Mouse (Mus musculus) thymus, postnatal 14 days (tissue): Measurements from ENCODE around the gene Agap1.
"Not testable (repeated sequence)": the region's sequence is repeated elsewhere in the genome, so short reads cannot be mapped to it uniquely, and the experiment has no call there.

Source experiments
- DNase-seq: peaks from one replicate; pipeline ENCODE4 v3.0.0; 2021

Gene Agap1

DNA sequence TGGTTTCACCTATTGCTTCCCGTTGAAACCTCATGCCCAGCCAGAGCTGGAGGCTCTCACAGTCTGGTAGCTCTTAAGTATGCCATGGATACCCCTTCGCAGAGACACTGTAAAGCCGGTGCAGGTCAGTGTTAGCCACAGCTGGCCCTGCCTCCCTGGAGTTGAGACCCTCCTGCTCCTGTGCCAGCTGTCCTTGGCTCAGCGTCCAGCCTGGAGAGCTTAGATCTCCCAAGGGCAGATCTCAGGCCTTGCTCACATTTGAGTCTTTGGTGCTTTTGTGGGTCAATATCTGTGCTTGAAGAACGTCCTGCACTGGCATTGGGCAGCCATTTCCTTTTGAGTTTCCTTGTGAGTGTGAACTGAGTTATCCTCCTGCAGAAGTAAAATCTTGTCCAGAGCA is 7.3 kb downstream of the Agap1 start:
- no peak for DNase-seq

GRCm38 (mm10) chr1:89463138-89463537 is 8.5 kb downstream of the Agap1 start:
- no peak for DNase-seq

- no peak for DNase-seq
Measured at GRCm38 (mm10) chr1:89465417-89466002, 10.9 kb downstream of the Agap1 start.

GRCm38 (mm10) chr1:89467321-89468069 is 12.9 kb downstream of the Agap1 start:
- no peak for DNase-seq

GRCm38 (mm10) chr1:89468141-89468540 is 13.5 kb downstream of the Agap1 start:
- no peak for DNase-seq

- DNase-seq: no peak
Measured at GRCm38 (mm10) chr1:89471430-89471829, 16.8 kb downstream of the Agap1 start.

- no peak for DNase-seq
Measured at GRCm38 (mm10) chr1:89471891-89472290, 17.3 kb downstream of the Agap1 start.

DNA sequence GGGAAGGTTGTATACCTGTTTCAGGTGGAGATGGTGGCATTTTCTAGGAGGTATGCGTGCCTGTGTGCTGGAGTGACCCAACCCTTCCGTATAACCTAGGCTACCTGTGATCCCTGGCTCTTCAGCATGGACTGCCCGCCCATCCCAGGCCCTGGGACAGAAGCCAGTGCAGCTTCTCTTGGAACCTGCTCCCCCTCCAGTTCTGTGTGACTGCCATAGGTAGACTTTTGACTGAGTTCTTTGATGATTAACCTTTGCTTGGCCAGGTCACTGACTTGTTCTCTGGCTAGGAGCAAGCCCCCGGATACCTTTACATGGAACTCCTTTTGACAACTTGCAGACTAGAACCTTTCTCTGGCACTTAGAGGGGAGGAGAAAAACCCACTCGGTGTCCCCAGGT is 19.3 kb downstream of the Agap1 start:
- no peak for DNase-seq

DNA sequence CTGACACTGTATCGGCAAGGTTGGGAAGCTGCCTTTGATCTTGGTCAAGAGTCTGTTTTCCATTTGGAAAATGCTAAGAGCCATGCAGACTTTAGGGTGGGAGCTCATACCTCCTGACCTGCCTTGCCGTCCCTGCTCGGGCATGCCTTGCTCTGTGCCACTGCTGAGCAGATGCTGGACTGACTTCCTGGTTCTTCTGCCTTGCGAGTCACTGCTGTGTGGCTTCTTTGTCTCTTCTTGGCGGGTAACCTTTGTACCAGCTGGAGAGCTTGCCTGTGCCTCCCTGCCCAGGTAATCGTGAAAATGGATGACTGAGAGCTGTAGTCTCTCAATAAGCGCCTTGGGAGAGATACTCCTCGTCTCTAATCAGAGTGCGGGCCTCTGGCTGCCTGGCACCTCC is 20.2 kb downstream of the Agap1 start:
- no peak for DNase-seq

DNA sequence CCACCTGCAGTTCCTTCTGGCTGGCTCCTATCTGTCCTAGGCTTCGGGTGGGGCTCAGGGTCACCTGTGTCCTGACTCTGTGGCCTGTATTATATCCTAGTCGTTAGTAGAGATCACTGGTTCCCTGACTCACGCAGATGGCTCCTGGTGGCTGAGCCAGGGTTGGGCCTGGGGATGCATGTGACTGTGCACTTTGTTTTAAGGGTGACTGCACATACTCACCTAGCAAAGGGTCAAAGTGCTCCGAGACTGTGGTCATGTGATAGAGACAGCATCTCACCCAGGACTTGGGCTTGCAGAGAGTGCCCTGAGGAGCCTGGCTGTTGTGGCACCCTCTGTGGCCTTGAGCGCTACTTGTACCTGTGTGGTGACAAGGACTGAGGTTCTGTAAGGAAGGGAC is 22.4 kb downstream of the Agap1 start:
- DNase-seq: no peak

- DNase-seq: no peak
Measured at GRCm38 (mm10) chr1:89478571-89479460, 24.2 kb downstream of the Agap1 start.

GRCm38 (mm10) chr1:89481154-89481553 is 26.5 kb downstream of the Agap1 start:
- DNase-seq: no peak

- DNase-seq: no peak
Measured at GRCm38 (mm10) chr1:89482812-89483211, 28.2 kb downstream of the Agap1 start.

GRCm38 (mm10) chr1:89486891-89487290 is 32.3 kb downstream of the Agap1 start:
- no peak for DNase-seq

DNA sequence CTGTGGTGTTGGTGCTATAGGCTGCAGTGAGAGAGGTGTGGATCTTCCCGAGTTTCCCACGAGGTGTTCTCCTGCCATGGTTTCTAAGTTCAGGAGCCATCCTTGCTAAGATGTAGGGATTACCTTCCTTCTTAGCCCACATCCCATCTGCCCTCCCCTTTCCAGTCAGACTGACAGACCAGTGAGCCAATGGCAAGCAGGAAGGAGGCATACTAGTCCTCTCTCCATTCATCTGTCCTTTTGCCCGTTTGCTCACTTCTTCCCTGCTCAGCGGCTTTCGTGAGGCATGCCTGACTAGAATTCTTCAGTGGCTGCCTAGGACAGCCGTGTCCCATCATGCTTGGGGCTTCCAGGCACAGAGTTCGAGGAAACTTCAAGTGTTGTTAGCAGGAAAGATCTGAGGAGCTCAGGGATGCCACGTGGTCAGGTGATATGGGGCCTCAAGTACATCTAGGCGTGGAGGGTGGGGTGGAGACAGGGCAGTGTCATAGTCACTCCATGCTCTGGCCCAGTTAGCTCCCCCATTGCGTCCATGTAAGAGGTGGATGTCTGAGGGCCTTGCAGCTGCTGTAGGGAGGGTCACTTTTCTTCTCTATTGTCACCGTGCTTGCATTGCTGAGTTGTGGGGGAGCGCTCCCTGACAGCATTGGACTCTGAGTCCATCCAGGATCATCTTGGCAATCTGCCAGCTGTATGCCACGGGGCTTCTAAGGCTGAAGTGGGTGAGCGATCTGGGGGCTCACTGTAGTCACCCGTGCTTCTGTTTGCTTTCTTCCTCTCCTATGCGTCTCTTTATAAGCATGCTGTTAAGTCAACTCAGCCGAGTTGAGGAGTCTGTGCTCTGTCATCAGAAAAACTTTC is 34.7 kb downstream of the Agap1 start:
- no peak for DNase-seq

DNA sequence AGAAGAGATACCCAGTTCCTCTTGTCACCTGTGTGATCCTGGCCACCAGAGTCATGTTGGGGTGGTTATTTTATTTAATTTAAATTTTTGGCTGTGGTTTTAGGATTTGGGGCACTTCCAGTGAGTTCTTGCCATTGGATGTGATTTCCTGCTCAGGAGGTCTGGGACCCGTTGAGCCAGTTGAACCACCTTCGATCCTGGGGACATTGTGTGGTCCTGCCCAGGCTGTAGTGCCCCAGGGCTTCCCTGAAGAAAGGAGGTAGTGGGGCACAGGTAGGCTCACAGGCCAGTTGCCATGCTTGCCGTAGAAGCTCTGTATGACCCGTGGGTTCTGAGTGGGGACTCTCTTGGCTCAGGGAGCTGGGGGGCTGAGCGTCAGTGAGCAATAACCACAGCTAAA is 38.6 kb downstream of the Agap1 start:
- no peak for DNase-seq

DNA sequence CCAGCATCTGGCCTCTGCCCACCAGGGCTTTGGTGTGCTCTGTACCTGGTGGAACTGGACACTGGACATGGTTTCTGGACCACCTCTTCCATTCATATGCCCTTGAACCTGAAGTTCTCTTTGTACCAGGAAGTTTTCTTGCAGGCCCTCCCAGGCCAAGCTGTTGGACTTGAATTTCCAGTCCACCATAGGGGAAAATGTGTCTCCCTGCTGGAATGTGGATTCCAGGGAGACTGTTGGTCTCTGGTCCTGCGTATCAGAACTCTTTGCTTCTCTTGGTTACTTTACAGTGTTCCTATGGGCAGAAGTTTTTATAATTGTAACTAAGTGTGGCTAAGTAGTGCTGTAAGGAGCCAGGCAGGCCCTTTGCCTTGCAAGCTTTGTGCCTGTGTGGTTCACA is 40.2 kb downstream of the Agap1 start:
- DNase-seq: no peak

DNA sequence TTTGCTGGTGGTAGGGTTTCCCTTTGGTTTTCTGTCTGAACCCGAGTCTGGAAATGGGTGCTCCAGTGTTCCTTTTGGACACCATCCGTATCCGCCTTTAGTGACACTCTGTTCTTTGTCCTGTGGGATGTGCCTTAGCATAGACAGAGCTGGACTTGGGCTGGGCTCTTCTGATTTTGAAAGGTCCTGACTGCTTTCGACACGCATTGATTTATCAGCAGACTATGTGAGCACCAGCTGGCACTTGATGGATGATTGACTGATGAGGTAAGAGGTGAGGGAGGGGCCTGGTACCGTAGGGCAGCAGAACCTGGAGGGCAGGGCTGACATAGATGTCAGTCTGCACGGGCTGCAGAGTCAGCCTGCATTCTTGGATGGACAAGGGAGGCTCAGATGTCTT is 41.6 kb downstream of the Agap1 start:
- DNase-seq: no peak

- DNase-seq: no peak
Measured at GRCm38 (mm10) chr1:89500925-89501324, 46.3 kb downstream of the Agap1 start.

DNA sequence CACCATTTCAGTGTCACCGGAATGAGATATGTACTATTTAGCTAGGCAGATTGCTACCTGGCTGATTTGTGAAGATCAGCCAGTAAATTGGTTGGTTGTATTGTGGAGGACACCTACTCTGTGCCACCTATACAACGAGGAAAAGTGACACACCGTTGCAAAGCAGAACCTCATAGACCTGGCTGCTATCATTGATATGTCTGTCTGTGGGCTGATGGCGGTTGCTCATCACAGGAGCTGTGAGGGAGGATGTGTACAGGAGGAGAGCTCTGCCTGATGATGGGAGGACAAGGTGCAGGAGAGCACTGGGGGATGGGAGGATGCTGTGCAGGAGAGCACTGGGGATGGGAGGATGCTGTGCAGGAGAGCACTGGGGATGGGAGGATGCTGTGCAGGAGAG is 46.7 kb downstream of the Agap1 start:
- no peak for DNase-seq

DNA sequence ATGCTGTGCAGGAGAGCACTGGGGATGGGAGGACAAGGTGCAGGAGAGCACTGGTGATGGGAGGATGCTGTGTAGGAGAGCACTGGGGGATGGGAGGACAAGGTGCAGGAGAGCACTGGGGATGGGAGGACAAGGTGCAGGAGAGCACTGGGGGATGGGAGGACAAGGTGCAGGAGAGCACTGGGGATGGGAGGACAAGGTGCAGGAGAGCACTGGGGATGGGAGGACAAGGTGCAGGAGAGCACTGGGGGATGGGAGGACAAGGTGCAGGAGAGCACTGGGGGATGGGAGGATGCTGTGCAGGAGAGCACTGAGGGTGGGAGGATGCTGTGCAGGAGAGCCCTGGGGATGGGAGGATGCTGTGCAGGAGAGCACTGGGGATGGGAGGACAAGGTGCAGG is 47.3 kb downstream of the Agap1 start:
- not testable (repeated sequence) for DNase-seq

DNA sequence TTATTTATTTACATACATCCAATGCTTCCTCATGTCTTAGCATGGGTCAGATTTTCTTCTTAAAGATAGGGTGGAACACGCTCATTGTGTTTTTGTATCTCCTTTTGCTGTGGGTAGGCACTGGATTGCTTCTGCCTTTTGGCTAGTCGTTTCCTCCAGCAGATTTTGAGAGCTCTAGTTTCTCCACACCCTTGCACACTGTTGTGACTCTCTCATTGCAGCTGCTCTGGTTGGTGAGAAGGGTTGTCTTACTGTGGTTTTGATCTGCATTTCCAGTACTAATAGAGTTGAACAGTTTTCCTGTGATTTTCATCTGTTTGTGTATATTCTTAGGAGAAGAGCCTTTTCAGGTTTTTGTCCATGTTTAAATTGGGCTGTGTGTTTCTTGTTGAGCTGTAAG is 54.6 kb downstream of the Agap1 start:
- DNase-seq: no peak
